Comparison of ENCODE assay signal across 8 mouse cellular contexts in the genomic region with DNA sequence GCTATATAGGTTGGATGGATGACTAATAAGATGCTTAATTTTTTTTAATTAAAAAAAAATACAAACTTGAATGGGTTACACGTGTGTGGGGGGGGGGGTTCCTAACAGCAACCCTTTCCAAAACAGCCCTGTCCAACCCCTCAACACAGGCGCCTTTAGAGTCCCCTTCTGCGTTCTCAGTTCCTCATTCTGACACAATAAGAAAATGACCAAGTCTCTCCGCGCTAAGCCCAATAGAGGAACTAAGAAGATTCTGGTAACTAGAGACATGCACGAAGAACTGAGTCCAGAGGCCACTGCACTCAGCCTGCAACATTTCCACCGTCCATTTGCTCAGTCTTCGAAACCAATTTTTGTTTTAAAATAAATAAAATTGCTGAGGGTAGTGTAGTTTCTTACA. TPM values are rescaled to one million over a fixed set of nuclear protein-coding genes. Genes with fewer than 3 reads are reported as not detected.
DNase-seq lines count a peak whose midpoint lies in the region; ATAC-seq and TF ChIP-seq lines count a peak whose summit lies in the region.

No protein-coding gene starts in this region.

- no peak for TF ChIP-seq CTCF in cerebellum, adult 2 months (IDR thresholded peaks at IDR 0.05; ENCODE audit: borderline replicate concordance, insufficient read depth, low read depth, low read length)
- TF ChIP-seq CTCF in small intestine, adult 2 months (IDR thresholded peaks at IDR 0.05; ENCODE audit: extremely low read depth, insufficient read length, insufficient replicate concordance, low read depth, low read length), result no peak

- no peak for TF ChIP-seq POLR2A in cerebellum, adult 2 months (IDR thresholded peaks at IDR 0.05; ENCODE audit: borderline replicate concordance, insufficient read depth, low read length)
- TF ChIP-seq POLR2A in small intestine, adult 2 months (IDR thresholded peaks at IDR 0.05; ENCODE audit: low read depth, low read length), result no peak

- H3K9me3 ChIP-seq in ES-E14 (ENCODE audit: control insufficient read depth, insufficient read depth, low read depth, low read length), result no peaks in the 10 kb centered on the region
- no peaks in the 10 kb centered on the region for H3K9me3 ChIP-seq in heart, embryonic 12.5 days (replicated peaks)
- H3K9me3 ChIP-seq in liver, embryonic 15.5 days (replicated peaks), result no peaks in the 10 kb centered on the region

- peak overlapping the region; percentile 73 for H3K4me2 ChIP-seq in heart, embryonic 12.5 days
- H3K4me2 ChIP-seq in liver, embryonic 15.5 days, result peak overlapping the region; percentile 96

- 8% methylated on average over 8 of the region's 8 CpGs for WGBS in cerebellum, adult 2 months
- 30% methylated on average over 8 of the region's 8 CpGs for WGBS in heart, embryonic 12.5 days
- 6% methylated on average over 8 of the region's 8 CpGs for WGBS in liver, embryonic 15.5 days (ENCODE audit: insufficient replicate concordance)
- WGBS in small intestine, adult 2 months, result 8% methylated on average over 8 of the region's 8 CpGs

- DNase-seq in cerebellum, adult 2 months, result no peak
- no peak for DNase-seq in cerebellum, postnatal 14 days
- no peak for DNase-seq in ES-E14 (ENCODE audit: low read depth, low spot score)
- no peak for DNase-seq in embryo, embryonic 9.5 days (ENCODE audit: extremely low spot score)
- no peak for DNase-seq in gastrocnemius, postnatal 25 days

- in situ Hi-C loops in ES-E14 (cut with MboI; ENCODE audit: low sequenced_read_pairs in 2 of 2, unreplicated experiment in 2 of 2), result no loop called here

- no peak overlapping the region for H3K27ac ChIP-seq in cerebellum, adult 2 months (ENCODE audit: insufficient read depth, low read length)
- no peak overlapping the region for H3K27ac ChIP-seq in ES-E14 (ENCODE audit: insufficient read depth, low read depth, low read length, poor library complexity, severe bottlenecking)
- peak overlapping the region; percentile 97; the same call in 1 of the 2 replicates for H3K27ac ChIP-seq in heart, embryonic 12.5 days (ENCODE audit: poor library complexity, severe bottlenecking)
- peak overlapping the region; percentile 94 for H3K27ac ChIP-seq in liver, embryonic 15.5 days (replicated peaks)
- no peak overlapping the region; the same call in 1 of the 2 replicates for H3K27ac ChIP-seq in small intestine, adult 2 months (ENCODE audit: insufficient read depth, low read depth, low read length)

- H3K9ac ChIP-seq in ES-E14 (ENCODE audit: insufficient read depth, low read depth, low read length, poor library complexity, severe bottlenecking), result peak overlapping the region; percentile 94
- H3K9ac ChIP-seq in heart, embryonic 12.5 days, result peak overlapping the region; percentile 95
- H3K9ac ChIP-seq in liver, embryonic 15.5 days, result peak overlapping the region; percentile 88

- peaks cover 4% of the 10 kb centered on the region; the same call in 1 of the 2 replicates for H3K4me1 ChIP-seq in cerebellum, adult 2 months (ENCODE audit: control insufficient read depth, insufficient read depth, low read length)
- H3K4me1 ChIP-seq in ES-E14 (ENCODE audit: control insufficient read depth in 2 of 2, insufficient read depth in 2 of 2, low read length in 2 of 2, poor library complexity in 1 of 2), result peaks cover 7 to 13% of the 10 kb centered on the region in 2 experiments; a peak in 2 of 4 replicates
- peaks cover 33% of the 10 kb centered on the region for H3K4me1 ChIP-seq in heart, embryonic 12.5 days (replicated peaks)
- H3K4me1 ChIP-seq in liver, embryonic 15.5 days (replicated peaks), result peaks cover 56% of the 10 kb centered on the region
- peaks cover 24% of the 10 kb centered on the region for H3K4me1 ChIP-seq in small intestine, adult 2 months (ENCODE audit: control insufficient read depth, insufficient read depth, insufficient read length, low read length)

- peaks cover 25% of the 10 kb centered on the region for H3K36me3 ChIP-seq in ES-E14 (ENCODE audit: control insufficient read depth, insufficient read depth, low read length, poor library complexity, severe bottlenecking)
- peaks cover 40% of the 10 kb centered on the region for H3K36me3 ChIP-seq in heart, embryonic 12.5 days
- H3K36me3 ChIP-seq in liver, embryonic 15.5 days (replicated peaks), result peaks cover 37% of the 10 kb centered on the region
- H3K36me3 ChIP-seq in small intestine, adult 2 months (ENCODE audit: control insufficient read depth, insufficient read depth, low read length), result peaks cover 15% of the 10 kb centered on the region

- no peaks in the 10 kb centered on the region for H3K27me3 ChIP-seq in cerebellum, adult 2 months (ENCODE audit: control insufficient read depth, insufficient read depth, low read length)
- H3K27me3 ChIP-seq in heart, embryonic 12.5 days (replicated peaks), result no peaks in the 10 kb centered on the region
- no peaks in the 10 kb centered on the region for H3K27me3 ChIP-seq in liver, embryonic 15.5 days
- H3K27me3 ChIP-seq in small intestine, adult 2 months (ENCODE audit: control insufficient read depth, insufficient read depth, low read length), result no peaks in the 10 kb centered on the region

- no peak for ATAC-seq in heart, embryonic 12.5 days (ENCODE audit: insufficient number of reproducible peaks, low FRiP score)
- ATAC-seq in liver, embryonic 15.5 days (ENCODE audit: insufficient read depth), result no peak

- H3K4me3 ChIP-seq in cerebellum, adult 2 months (replicated peaks; ENCODE audit: insufficient read depth, low read depth, low read length), result peak overlapping the region; percentile 74
- H3K4me3 ChIP-seq in ES-E14 (ENCODE audit: insufficient read depth in 1 of 2, low read depth in 1 of 2, low read length in 2 of 2, poor library complexity in 1 of 2, severe bottlenecking in 1 of 2), result peak overlapping the region; percentile 74 to 97
- H3K4me3 ChIP-seq in heart, embryonic 12.5 days, result peak overlapping the region; percentile 95
- peak overlapping the region; percentile 83 for H3K4me3 ChIP-seq in liver, embryonic 15.5 days (replicated peaks)
- H3K4me3 ChIP-seq in small intestine, adult 2 months (ENCODE audit: low read depth, low read length), result peak overlapping the region; percentile 87

TF ChIP-seq in ES-E14, 5 proteins besides CTCF, POLR2A, EP300 and RAD21:
- TF ChIP-seq CHD2 (IDR thresholded peaks at IDR 0.05; ENCODE audit: low read depth, low read length), result no peak
- no peak for TF ChIP-seq ZNF384 (IDR thresholded peaks at IDR 0.05; ENCODE audit: low read depth, low read length)
- no peak for TF ChIP-seq MAFK (IDR thresholded peaks at IDR 0.05; ENCODE audit: insufficient read depth, low read depth, low read length)
- TF ChIP-seq HCFC1 (IDR thresholded peaks at IDR 0.05; ENCODE audit: borderline replicate concordance, insufficient read depth, low read length), result no peak
- no peak for TF ChIP-seq ZC3H11A (IDR thresholded peaks at IDR 0.05; ENCODE audit: borderline replicate concordance, low read depth, low read length)

RNA-seq across cellular contexts. Expression of gene Tmem116, which starts 0.5 kb away (rescaled TPM):
- 2.8 and 3.7 TPM in 2 replicates for polyA plus RNA-seq in cerebellum, adult 2 months (2012; rRNA removed)
- 3.0 and 3.8 TPM in 2 replicates for total RNA-seq in ES-E14 (2012; rRNA removed)
- polyA plus RNA-seq in heart, embryonic 12.5 days (2016; fragmentation: Nextera tagmentation; extraction: Ambion mirVana), result 4.5 and 4.7 TPM in 2 replicates
- 0.39 and 0.81 TPM in 2 replicates for polyA plus RNA-seq in liver, embryonic 15.5 days (2015; fragmentation: Nextera tagmentation; extraction: Ambion mirVana)
- polyA plus RNA-seq in small intestine, adult 2 months (2012; rRNA removed), result 0.70 and 7.2 TPM in 2 replicates
- total RNA-seq in gastrocnemius, postnatal 25 days (2021), result 1 to 10 TPM; 4.6 to 5.0 TPM

RNA-seq across cellular contexts. Expression of gene Erp29, which starts 1.1 kb away (rescaled TPM):
- polyA plus RNA-seq in cerebellum, adult 2 months (2012; rRNA removed), result 145 TPM in 2 replicates
- total RNA-seq in ES-E14 (2012; rRNA removed), result 339 and 444 TPM in 2 replicates
- polyA plus RNA-seq in heart, embryonic 12.5 days (2016; fragmentation: Nextera tagmentation; extraction: Ambion mirVana), result 152 TPM in 2 replicates
- 87.0 and 94.4 TPM in 2 replicates for polyA plus RNA-seq in liver, embryonic 15.5 days (2015; fragmentation: Nextera tagmentation; extraction: Ambion mirVana)
- 24.5 and 35.6 TPM in 2 replicates for polyA plus RNA-seq in small intestine, adult 2 months (2012; rRNA removed)
- 10 to 100 TPM; 37.0 to 41.9 TPM for total RNA-seq in gastrocnemius, postnatal 25 days (2021)

RNA-seq across cellular contexts. Expression of gene Adam1b, which starts 52.0 kb away (rescaled TPM):
- polyA plus RNA-seq in cerebellum, adult 2 months (2012; rRNA removed), result not detected in 2 replicates
- 0.09 TPM in 1 of 2 replicates, not detected in the other for total RNA-seq in ES-E14 (2012; rRNA removed)
- 0.08 and 0.32 TPM in 2 replicates for polyA plus RNA-seq in heart, embryonic 12.5 days (2016; fragmentation: Nextera tagmentation; extraction: Ambion mirVana)
- not detected in 2 replicates for polyA plus RNA-seq in liver, embryonic 15.5 days (2015; fragmentation: Nextera tagmentation; extraction: Ambion mirVana)
- polyA plus RNA-seq in small intestine, adult 2 months (2012; rRNA removed), result not detected in 2 replicates
- not detected for total RNA-seq in gastrocnemius, postnatal 25 days (2021)

RNA-seq across cellular contexts. Expression of gene Naa25, which starts 53.5 kb away (rescaled TPM):
- 19.6 and 21.2 TPM in 2 replicates for polyA plus RNA-seq in cerebellum, adult 2 months (2012; rRNA removed)
- total RNA-seq in ES-E14 (2012; rRNA removed), result 92.3 and 118 TPM in 2 replicates
- polyA plus RNA-seq in heart, embryonic 12.5 days (2016; fragmentation: Nextera tagmentation; extraction: Ambion mirVana), result 37.5 and 39.1 TPM in 2 replicates
- 19.2 and 20.0 TPM in 2 replicates for polyA plus RNA-seq in liver, embryonic 15.5 days (2015; fragmentation: Nextera tagmentation; extraction: Ambion mirVana)
- polyA plus RNA-seq in small intestine, adult 2 months (2012; rRNA removed), result 1.7 and 3.2 TPM in 2 replicates
- total RNA-seq in gastrocnemius, postnatal 25 days (2021), result 10 to 100 TPM; 23.2 to 23.8 TPM

Comparison
In these comparisons a context has a peak if more than half of its experiments do, and no peak if none do; other contexts are left out.
1. H3K27ac ChIP-seq: peak in heart, embryonic 12.5 days (single experiment) and liver, embryonic 15.5 days (single experiment); none in cerebellum, adult 2 months (single experiment), ES-E14 (single experiment) and small intestine, adult 2 months (single experiment).
2. Peak in every context shown above with its lines, with median percentiles within 50 percentile points of each other: H3K4me3 ChIP-seq and H3K9ac ChIP-seq.